Mouse (Mus musculus) liver, adult 2 months (tissue): ENCODE results near the gene A930018P22Rik.
"Not testable (repeated sequence)": the region's sequence is repeated elsewhere in the genome, so short reads cannot be mapped to it uniquely, and the experiment has no call there.

Source experiments
- CTCF ChIP-seq: fragments of 200-500 bp; IDR thresholded peaks from 2 replicates; pipeline ENCODE4 v1.5.1; 2011; ENCODE audit warnings: low read depth, low read length, control low read depth
- POLR2A ChIP-seq: fragments of 200-500 bp; IDR thresholded peaks from 2 replicates; pipeline ENCODE4 v1.6.1; 2011; ENCODE audit warnings: low read length, control low read depth; ENCODE audit not compliant: insufficient read depth; ENCODE audit errors: extremely low read depth

DNA sequence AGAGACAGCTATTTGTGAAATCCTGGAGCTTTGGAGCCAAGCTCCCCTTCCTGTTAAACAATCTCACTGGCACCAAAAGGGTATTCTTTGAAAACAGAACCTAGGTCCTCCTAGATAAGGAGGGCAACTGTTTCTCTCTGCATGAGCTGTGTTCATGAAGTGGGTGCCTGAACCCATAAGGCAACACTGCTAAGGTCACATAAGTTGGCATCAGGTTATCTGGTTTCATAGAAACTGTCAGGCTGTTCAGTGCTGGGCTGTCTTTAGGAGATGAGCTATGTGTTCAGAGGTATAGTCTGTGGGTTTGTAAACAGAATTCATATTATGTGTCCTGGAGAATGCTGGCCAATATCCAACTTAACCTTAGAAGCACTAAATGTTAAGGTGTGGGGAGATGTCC is 5.4 kb upstream of the A930018P22Rik start:
- TF ChIP-seq CTCF, POLR2A: not testable (repeated sequence)
